Mouse (Mus musculus): ENCODE measurements around the gene Klf13. TPM values are rescaled to one million over a fixed set of nuclear protein-coding genes. Genes with fewer than 3 reads are reported as not detected.
A peak's percentile ranks its signal among the peaks of the same experiment; 100 is the strongest.

The Klf13 gene
- polyA plus RNA-seq, 1 experiment from 2014 or later = 29.0 TPM

- Histone ChIP-seq H3K4me1 (ENCODE audit: insufficient read depth) (peaks cover 7% of the 10 kb centered on the region; the same call in 1 of the 2 replicates), H3K27ac (ENCODE audit: low read depth) (no peak overlapping the region), H3K36me3 (ENCODE audit: insufficient read depth) (no peaks in the 10 kb centered on the region), H3K4me3 (ENCODE audit: low read depth, low read length) (no peak overlapping the region), H3K4me2 (no peak overlapping the region), H3K9ac (no peak overlapping the region), H3K9me3 (ENCODE audit: low read depth, low read length) (no peaks in the 10 kb centered on the region), H3K27me3 (ENCODE audit: insufficient read depth, low read length) (no peaks in the 10 kb centered on the region)
- ATAC-seq (ENCODE audit: insufficient read depth) = no peak
- WGBS = 78% methylated on average over 12 of the region's 12 CpGs
- no peak for DNase-seq
- TF ChIP-seq CTCF (IDR thresholded peaks at IDR 0.05; ENCODE audit: low read depth) = no peak
Measured at GRCm38 (mm10) chr7:63918771-63919768, 19.6 kb downstream of the Klf13 start.

GRCm38 (mm10) chr7:63917693-63918092 is 21.0 kb downstream of the Klf13 start:
- WGBS = 66% methylated on average over 6 of the region's 6 CpGs
- Histone ChIP-seq H3K9ac (no peak overlapping the region), H3K4me1 (ENCODE audit: insufficient read depth) (peaks cover 8% of the 10 kb centered on the region; the same call in 1 of the 2 replicates), H3K36me3 (ENCODE audit: insufficient read depth) (no peaks in the 10 kb centered on the region), H3K4me3 (ENCODE audit: low read depth, low read length) (no peak overlapping the region), H3K27ac (ENCODE audit: low read depth) (no peak overlapping the region), H3K9me3 (ENCODE audit: low read depth, low read length) (no peaks in the 10 kb centered on the region), H3K27me3 (ENCODE audit: insufficient read depth, low read length) (no peaks in the 10 kb centered on the region), H3K4me2 (no peak overlapping the region)
- TF ChIP-seq CTCF (IDR thresholded peaks at IDR 0.05; ENCODE audit: low read depth) = no peak
- ATAC-seq (ENCODE audit: insufficient read depth) (no peak), DNase-seq (no peak)

GRCm38 (mm10) chr7:63916268-63916907 is 22.3 kb downstream of the Klf13 start, which contains the start of gene E030018B13Rik:
E030018B13Rik (plus strand) TSS chr7:63916857.
- H3K9ac ChIP-seq = no peak within 1 kb of the TSS
- H3K4me3 ChIP-seq (ENCODE audit: low read depth, low read length) = no peak within 1 kb of the TSS
- no peaks in the 10 kb centered on the region for H3K36me3 ChIP-seq (ENCODE audit: insufficient read depth)
- no peaks in the 10 kb centered on the region for H3K9me3 ChIP-seq (ENCODE audit: low read depth, low read length)
- WGBS = 91% methylated on average over 6 of the region's 6 CpGs
- no peak for DNase-seq
- H3K27ac ChIP-seq (ENCODE audit: low read depth) = no peak within 1 kb of the TSS
- ATAC-seq (ENCODE audit: insufficient read depth) = no peak
- H3K4me2 ChIP-seq = no peak within 1 kb of the TSS
- no peak for TF ChIP-seq CTCF (IDR thresholded peaks at IDR 0.05; ENCODE audit: low read depth)
- H3K4me1 ChIP-seq (ENCODE audit: insufficient read depth) = peaks cover 15% of the 10 kb centered on the region; the same call in 1 of the 2 replicates
- no peaks in the 10 kb centered on the region for H3K27me3 ChIP-seq (ENCODE audit: insufficient read depth, low read length)

- H3K4me2 ChIP-seq = no peak overlapping the region
- 85% methylated on average over 2 of the region's 2 CpGs for WGBS
- no peak overlapping the region for H3K9ac ChIP-seq
- no peaks in the 10 kb centered on the region for H3K9me3 ChIP-seq (ENCODE audit: low read depth, low read length)
- peaks cover 27% of the 10 kb centered on the region for H3K4me1 ChIP-seq (ENCODE audit: insufficient read depth)
- H3K27me3 ChIP-seq (ENCODE audit: insufficient read depth, low read length) = no peaks in the 10 kb centered on the region
- no peak for TF ChIP-seq CTCF (IDR thresholded peaks at IDR 0.05; ENCODE audit: low read depth)
- ATAC-seq (ENCODE audit: insufficient read depth) (no peak), DNase-seq (no peak)
- no peak overlapping the region for H3K27ac ChIP-seq (ENCODE audit: low read depth)
- H3K4me3 ChIP-seq (ENCODE audit: low read depth, low read length) = no peak overlapping the region
- H3K36me3 ChIP-seq (ENCODE audit: insufficient read depth) = no peaks in the 10 kb centered on the region
Measured at GRCm38 (mm10) chr7:63914891-63915290, 23.8 kb downstream of the Klf13 start.

- H3K4me3 ChIP-seq (ENCODE audit: low read depth, low read length) = no peak overlapping the region
- H3K9me3 ChIP-seq (ENCODE audit: low read depth, low read length) = no peaks in the 10 kb centered on the region
- no peaks in the 10 kb centered on the region for H3K36me3 ChIP-seq (ENCODE audit: insufficient read depth)
- H3K4me1 ChIP-seq (ENCODE audit: insufficient read depth) = peaks cover 27% of the 10 kb centered on the region
- H3K4me2 ChIP-seq = no peak overlapping the region
- DNase-seq (peak; percentile 19), ATAC-seq (ENCODE audit: insufficient read depth) (0 out of 2 replicates have a peak, but pooled peaks have one; percentile 24)
- 40% methylated on average over 10 of the region's 10 CpGs for WGBS
- H3K27ac ChIP-seq (ENCODE audit: low read depth) = peak overlapping the region; percentile 73
- no peak for TF ChIP-seq CTCF (IDR thresholded peaks at IDR 0.05; ENCODE audit: low read depth)
- no peak overlapping the region for H3K9ac ChIP-seq
- H3K27me3 ChIP-seq (ENCODE audit: insufficient read depth, low read length) = no peaks in the 10 kb centered on the region
Measured at GRCm38 (mm10) chr7:63913724-63914692, 24.7 kb downstream of the Klf13 start.

- no peaks in the 10 kb centered on the region for H3K9me3 ChIP-seq (ENCODE audit: low read depth, low read length)
- DNase-seq (no peak), ATAC-seq (ENCODE audit: insufficient read depth) (no peak)
- H3K36me3 ChIP-seq (ENCODE audit: insufficient read depth) = no peaks in the 10 kb centered on the region
- TF ChIP-seq CTCF (IDR thresholded peaks at IDR 0.05; ENCODE audit: low read depth) = no peak
- no peak overlapping the region for H3K9ac ChIP-seq
- H3K27me3 ChIP-seq (ENCODE audit: insufficient read depth, low read length) = no peaks in the 10 kb centered on the region
- H3K27ac ChIP-seq (ENCODE audit: low read depth) = peak overlapping the region; percentile 73; the same call in 1 of the 2 replicates
- no peak overlapping the region for H3K4me3 ChIP-seq (ENCODE audit: low read depth, low read length)
- WGBS = 46% methylated on average over 12 of the region's 12 CpGs
- peaks cover 27% of the 10 kb centered on the region for H3K4me1 ChIP-seq (ENCODE audit: insufficient read depth)
- no peak overlapping the region for H3K4me2 ChIP-seq
Measured at GRCm38 (mm10) chr7:63912924-63913723, 25.6 kb downstream of the Klf13 start.

Measured in lung, embryonic 14.5 days (tissue).